ENCODE assay signal across 7 mouse cellular contexts in the genomic region with DNA sequence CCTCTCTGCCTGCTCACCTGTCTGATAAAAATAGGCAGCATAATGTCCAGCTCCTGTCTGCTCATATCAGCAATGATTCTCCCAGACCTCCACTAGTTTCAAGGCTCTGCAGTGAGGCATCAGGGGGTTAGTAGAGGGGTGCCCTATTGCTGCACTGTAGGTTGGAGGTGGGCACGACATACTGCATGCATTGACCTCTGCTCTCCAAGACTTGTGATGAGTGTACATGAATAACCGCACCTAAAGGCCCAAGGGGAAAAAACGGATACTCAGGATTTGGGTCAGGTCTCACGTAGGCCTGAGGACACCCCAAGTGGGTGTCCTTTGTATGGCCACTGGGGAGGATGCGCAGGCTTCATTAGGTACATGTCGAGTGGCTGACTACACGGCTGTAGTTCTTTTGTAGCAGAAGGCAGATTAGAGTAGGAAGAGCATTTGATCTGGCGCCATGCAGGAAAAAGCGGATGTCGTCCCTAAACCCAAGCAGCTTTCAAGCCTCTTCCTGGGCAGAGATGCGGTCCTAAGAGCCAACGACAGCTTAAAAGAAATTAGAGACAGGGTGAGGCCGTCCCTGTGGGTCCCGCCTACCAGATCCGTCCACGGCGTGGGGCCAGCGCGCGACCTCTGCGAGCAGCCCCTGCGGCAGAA. TPM values are rescaled to one million over a fixed set of nuclear protein-coding genes. Genes with fewer than 3 reads are reported as not detected.
DNase-seq lines count a peak whose midpoint lies in the region; ATAC-seq and TF ChIP-seq lines count a peak whose summit lies in the region.

No protein-coding gene starts in this region.

- peaks cover 6% of the 10 kb centered on the region; the same call in 1 of the 2 replicates for H3K36me3 ChIP-seq in lung, embryonic 16.5 days (ENCODE audit: control insufficient read depth, insufficient read depth, low read length)
- peaks cover 5% of the 10 kb centered on the region; the same call in 1 of the 2 replicates for H3K36me3 ChIP-seq in intestine, embryonic 16.5 days (ENCODE audit: control insufficient read depth, insufficient read depth, low read length)
- H3K36me3 ChIP-seq in neural tube, embryonic 15.5 days: peaks cover 13% of the 10 kb centered on the region

- peak overlapping the region; percentile 57 for H3K9ac ChIP-seq in lung, embryonic 16.5 days (ENCODE audit: low read length)
- H3K9ac ChIP-seq in intestine, embryonic 16.5 days (ENCODE audit: low read depth, low read length): peak overlapping the region; percentile 65
- H3K9ac ChIP-seq in neural tube, embryonic 15.5 days (replicated peaks): peak overlapping the region; percentile 61

- peaks cover 16% of the 10 kb centered on the region for H3K4me1 ChIP-seq in lung, embryonic 16.5 days (replicated peaks; ENCODE audit: control insufficient read depth, insufficient read depth, low read length)
- 0 out of 2 replicates have a peak, but pooled peaks cover 2% of the 10 kb centered on the region for H3K4me1 ChIP-seq in embryonic fibroblast, embryonic 13.5 days (ENCODE audit: control insufficient read depth, insufficient read depth, low read length)
- H3K4me1 ChIP-seq in intestine, embryonic 16.5 days (ENCODE audit: control insufficient read depth, insufficient read depth, low read length): peaks cover 16% of the 10 kb centered on the region
- H3K4me1 ChIP-seq in neural tube, embryonic 15.5 days: peaks cover 41% of the 10 kb centered on the region

- no peaks in the 10 kb centered on the region for H3K9me3 ChIP-seq in lung, embryonic 16.5 days (ENCODE audit: control insufficient read depth, low read length)
- H3K9me3 ChIP-seq in intestine, embryonic 16.5 days (ENCODE audit: control insufficient read depth, low read length): no peaks in the 10 kb centered on the region
- H3K9me3 ChIP-seq in neural tube, embryonic 15.5 days (replicated peaks): no peaks in the 10 kb centered on the region

- no peak for TF ChIP-seq CTCF in embryonic fibroblast, embryonic 13.5 days (IDR thresholded peaks at IDR 0.05; ENCODE audit: borderline replicate concordance, insufficient read depth, low read length)

- H3K4me2 ChIP-seq in lung, embryonic 16.5 days (ENCODE audit: low read depth, low read length): peak overlapping the region; percentile 55
- peak overlapping the region; percentile 77 for H3K4me2 ChIP-seq in intestine, embryonic 16.5 days (ENCODE audit: low read depth, low read length)
- H3K4me2 ChIP-seq in neural tube, embryonic 15.5 days: peak overlapping the region; percentile 78

- no peak for ATAC-seq in lung, embryonic 16.5 days (ENCODE audit: low read depth)
- peak; percentile 1; the same call in 1 of the 2 replicates for ATAC-seq in intestine, embryonic 16.5 days
- peak; percentile 5 for ATAC-seq in neural tube, embryonic 15.5 days (ENCODE audit: low FRiP score)

- H3K27me3 ChIP-seq in lung, embryonic 16.5 days (ENCODE audit: control insufficient read depth, insufficient read depth, low read depth, low read length): no peaks in the 10 kb centered on the region
- H3K27me3 ChIP-seq in intestine, embryonic 16.5 days (replicated peaks; ENCODE audit: control insufficient read depth, insufficient read depth, low read length): no peaks in the 10 kb centered on the region
- no peaks in the 10 kb centered on the region for H3K27me3 ChIP-seq in neural tube, embryonic 15.5 days (replicated peaks)

- 4% methylated on average over 20 of the region's 22 CpGs for WGBS in lung, embryonic 16.5 days
- 3% methylated on average over 22 of the region's 22 CpGs for WGBS in intestine, embryonic 16.5 days
- WGBS in neural tube, embryonic 15.5 days: 4% methylated on average over 22 of the region's 22 CpGs

- peak overlapping the region; percentile 73 for H3K27ac ChIP-seq in lung, embryonic 16.5 days (ENCODE audit: low read length)
- H3K27ac ChIP-seq in embryonic fibroblast, embryonic 13.5 days (ENCODE audit: insufficient read depth, low read length): no peak overlapping the region
- H3K27ac ChIP-seq in intestine, embryonic 16.5 days (ENCODE audit: low read length): peak overlapping the region; percentile 83
- H3K27ac ChIP-seq in neural tube, embryonic 15.5 days (replicated peaks): peak overlapping the region; percentile 94

- DNase-seq in lung, adult 18-20 months: no peak
- no peak for DNase-seq in gastrocnemius, postnatal 25 days
- DNase-seq in kidney, adult 11 months: no peak

- peak overlapping the region; percentile 84 for H3K4me3 ChIP-seq in lung, embryonic 16.5 days (ENCODE audit: low read length)
- peak overlapping the region; percentile 61 for H3K4me3 ChIP-seq in embryonic fibroblast, embryonic 13.5 days (ENCODE audit: insufficient read depth, low read length)
- peak overlapping the region; percentile 89 for H3K4me3 ChIP-seq in intestine, embryonic 16.5 days (ENCODE audit: low read length)
- H3K4me3 ChIP-seq in neural tube, embryonic 15.5 days (replicated peaks): peak overlapping the region; percentile 86

- no peak; the same call in 1 of the 2 replicates for TF ChIP-seq POLR2A in embryonic fibroblast, embryonic 13.5 days (IDR thresholded peaks at IDR 0.05; ENCODE audit: low read depth, low read length)

RNA-seq across cellular contexts. Expression of gene Klf11, which starts 0.5 kb away (rescaled TPM):
- polyA plus RNA-seq in lung, embryonic 16.5 days (2015; fragmentation: Nextera tagmentation; extraction: Ambion mirVana): 15.7 and 15.8 TPM in 2 replicates
- 3.2 and 5.9 TPM in 2 replicates for polyA plus RNA-seq in embryonic fibroblast, embryonic 13.5 days (2011; ENCODE audit: insufficient read length, low read depth, missing spikeins)
- 8.1 and 10.0 TPM in 2 replicates for polyA plus RNA-seq in intestine, embryonic 16.5 days (2015; fragmentation: Nextera tagmentation; extraction: Ambion mirVana)
- 11.3 and 11.4 TPM in 2 replicates for polyA plus RNA-seq in neural tube, embryonic 15.5 days (2015; fragmentation: Nextera tagmentation; extraction: Ambion mirVana)
- total RNA-seq in gastrocnemius, postnatal 25 days (2021): 1 to 10 TPM; 4.8 to 6.9 TPM

RNA-seq across cellular contexts. Expression of gene Cys1, which starts 31.1 kb away (rescaled TPM):
- polyA plus RNA-seq in lung, embryonic 16.5 days (2015; fragmentation: Nextera tagmentation; extraction: Ambion mirVana): 1.6 and 2.4 TPM in 2 replicates
- 1.4 and 3.4 TPM in 2 replicates for polyA plus RNA-seq in embryonic fibroblast, embryonic 13.5 days (2011; ENCODE audit: insufficient read length, low read depth, missing spikeins)
- 1.4 and 2.1 TPM in 2 replicates for polyA plus RNA-seq in intestine, embryonic 16.5 days (2015; fragmentation: Nextera tagmentation; extraction: Ambion mirVana)
- 1.4 and 2.1 TPM in 2 replicates for polyA plus RNA-seq in neural tube, embryonic 15.5 days (2015; fragmentation: Nextera tagmentation; extraction: Ambion mirVana)
- 1 to 10 TPM; 3.0 to 3.5 TPM for total RNA-seq in gastrocnemius, postnatal 25 days (2021)

RNA-seq across cellular contexts. Expression of gene Rrm2, which starts 57.5 kb away (rescaled TPM):
- 196 and 207 TPM in 2 replicates for polyA plus RNA-seq in lung, embryonic 16.5 days (2015; fragmentation: Nextera tagmentation; extraction: Ambion mirVana)
- 102 and 106 TPM in 2 replicates for polyA plus RNA-seq in embryonic fibroblast, embryonic 13.5 days (2011; ENCODE audit: insufficient read length, low read depth, missing spikeins)
- polyA plus RNA-seq in intestine, embryonic 16.5 days (2015; fragmentation: Nextera tagmentation; extraction: Ambion mirVana): 122 and 147 TPM in 2 replicates
- 42.1 and 74.2 TPM in 2 replicates for polyA plus RNA-seq in neural tube, embryonic 15.5 days (2015; fragmentation: Nextera tagmentation; extraction: Ambion mirVana)
- 1 to 10 TPM; 1.8 to 3.6 TPM for total RNA-seq in gastrocnemius, postnatal 25 days (2021)
